Mouse (Mus musculus) neutrophil, adult 59 days (primary cell): ENCODE data around the gene Slc7a1. TPM values are rescaled to one million over a fixed set of nuclear protein-coding genes. Genes with fewer than 3 reads are reported as not detected.

Experiments used
- total RNA-seq, 2 experiments: library from RNA; stranded (reverse); gene quantifications; 1 replicate in 1 of 2; 2 replicates in 1 of 2; pipeline ENCODE4 v1.2.4; 2023

Slc7a1 gene
- total RNA-seq: 10 to 100 TPM; 25.5 to 28.5 TPM

GRCm38 (mm10) chr5:148399660-148400443, at the start of gene Slc7a1:
TSS of gene Slc7a1 (minus strand) at chr5:148399904.

Other genes with a start within 250 kb of the Slc7a1 start
- 100 to 1,000 TPM; 193 to 206 TPM for gene Ubl3, start 152.9 kb upstream of the Slc7a1 start, total RNA-seq